Mouse (Mus musculus): ENCODE measurements around the gene Kirrel3. TPM values are rescaled to one million over a fixed set of nuclear protein-coding genes. Genes with fewer than 3 reads are reported as not detected.

Kirrel3 gene
- polyA plus RNA-seq, 1 experiment from 2014 or later = 2.2 TPM

DNA sequence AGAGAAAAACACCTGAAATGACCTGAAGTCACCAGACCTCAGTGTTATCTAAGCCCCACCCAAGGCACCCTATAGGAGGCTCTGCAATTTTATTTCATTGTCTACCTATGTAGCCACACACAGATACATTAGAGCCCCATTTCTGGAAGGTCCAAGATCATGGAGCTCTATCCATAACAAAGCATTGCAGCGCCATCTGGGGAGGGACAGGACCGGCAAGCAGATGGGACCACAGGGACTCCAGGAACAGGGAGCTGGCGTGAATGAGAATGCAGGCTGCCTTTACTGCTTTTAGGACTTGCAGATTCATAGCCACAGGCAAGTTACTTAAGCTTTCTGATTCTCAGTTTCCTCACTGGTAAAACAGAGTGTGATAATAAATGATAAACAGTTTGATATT lies 392.1 kb downstream of the Kirrel3 start:
- Histone ChIP-seq H3K27ac (no peak overlapping the region), H3K9me3 (replicated peaks) (no peaks in the 10 kb centered on the region), H3K36me3 (no peaks in the 10 kb centered on the region), H3K4me3 (no peak overlapping the region), H3K27me3 (ENCODE audit: low read depth, poor library complexity, severe bottlenecking) (no peaks in the 10 kb centered on the region), H3K4me1 (peaks cover 10% of the 10 kb centered on the region)
- DNase-seq (ENCODE audit: low spot score) = no peak
- WGBS = 69% methylated on average over 3 of the region's 3 CpGs

GRCm38 (mm10) chr9:34881750-34882149 lies 396.1 kb downstream of the Kirrel3 start:
- Histone ChIP-seq H3K27me3 (ENCODE audit: low read depth, poor library complexity, severe bottlenecking) (no peaks in the 10 kb centered on the region), H3K4me3 (no peak overlapping the region), H3K9me3 (replicated peaks) (no peaks in the 10 kb centered on the region), H3K4me1 (peaks cover 3% of the 10 kb centered on the region; the same call in 1 of the 2 replicates), H3K36me3 (no peaks in the 10 kb centered on the region), H3K27ac (no peak overlapping the region)
- WGBS = 19% methylated on average over 5 of the region's 5 CpGs
- no peak for DNase-seq (ENCODE audit: low spot score)

DNA sequence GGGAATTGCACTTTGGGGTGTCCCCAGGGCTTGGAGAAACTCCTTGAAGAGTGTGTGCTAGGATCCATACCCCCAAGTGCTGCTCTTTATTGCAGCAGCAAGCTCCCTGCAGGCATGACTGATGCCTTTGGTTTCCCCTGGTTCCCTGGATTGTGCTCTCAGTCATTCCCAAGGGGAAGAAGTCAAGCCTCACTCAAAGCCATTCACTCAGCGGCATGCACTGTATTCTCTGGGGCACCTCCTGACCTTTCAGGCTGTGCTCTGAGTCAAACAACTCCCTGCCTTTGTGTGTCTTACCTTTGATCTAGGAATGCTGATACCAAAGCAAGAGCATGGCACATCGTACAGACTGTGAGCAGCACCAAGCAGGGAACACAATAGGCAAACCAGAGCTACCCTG lies 396.5 kb downstream of the Kirrel3 start:
- H3K4me1 ChIP-seq = peaks cover 3% of the 10 kb centered on the region; the same call in 1 of the 2 replicates
- 15% methylated on average over 2 of the region's 2 CpGs for WGBS
- H3K36me3 ChIP-seq = no peaks in the 10 kb centered on the region
- H3K4me3 ChIP-seq = no peak overlapping the region
- no peak for DNase-seq (ENCODE audit: low spot score)
- H3K9me3 ChIP-seq (replicated peaks) = no peaks in the 10 kb centered on the region
- H3K27ac ChIP-seq = no peak overlapping the region
- no peaks in the 10 kb centered on the region for H3K27me3 ChIP-seq (ENCODE audit: low read depth, poor library complexity, severe bottlenecking)

DNA sequence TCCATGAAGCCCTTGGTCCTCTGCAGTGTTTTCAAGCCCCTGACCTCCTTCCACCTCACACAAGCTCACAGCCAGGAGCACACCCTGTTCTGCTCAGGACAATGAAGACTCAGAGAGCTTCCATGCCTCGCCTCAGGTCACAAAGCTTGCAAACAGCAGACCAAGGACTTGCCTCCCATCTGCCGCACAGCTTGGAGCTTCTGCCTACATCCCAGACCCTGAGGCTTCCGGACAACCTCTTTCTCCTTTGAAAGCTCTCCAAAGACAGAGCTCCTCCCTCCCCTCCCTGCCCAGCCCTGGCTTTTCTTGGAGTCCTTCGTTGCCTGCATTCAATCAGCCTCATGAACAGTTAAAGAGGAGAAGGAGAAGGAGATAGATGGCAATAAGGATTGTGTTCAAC lies 397.4 kb downstream of the Kirrel3 start:
- no peak for DNase-seq (ENCODE audit: low spot score)
- 30% methylated on average over 4 of the region's 4 CpGs for WGBS
- Histone ChIP-seq H3K36me3 (no peaks in the 10 kb centered on the region), H3K27me3 (ENCODE audit: low read depth, poor library complexity, severe bottlenecking) (no peaks in the 10 kb centered on the region), H3K9me3 (replicated peaks) (no peaks in the 10 kb centered on the region), H3K27ac (no peak overlapping the region), H3K4me3 (no peak overlapping the region), H3K4me1 (peaks cover 3% of the 10 kb centered on the region; the same call in 1 of the 2 replicates)

DNA sequence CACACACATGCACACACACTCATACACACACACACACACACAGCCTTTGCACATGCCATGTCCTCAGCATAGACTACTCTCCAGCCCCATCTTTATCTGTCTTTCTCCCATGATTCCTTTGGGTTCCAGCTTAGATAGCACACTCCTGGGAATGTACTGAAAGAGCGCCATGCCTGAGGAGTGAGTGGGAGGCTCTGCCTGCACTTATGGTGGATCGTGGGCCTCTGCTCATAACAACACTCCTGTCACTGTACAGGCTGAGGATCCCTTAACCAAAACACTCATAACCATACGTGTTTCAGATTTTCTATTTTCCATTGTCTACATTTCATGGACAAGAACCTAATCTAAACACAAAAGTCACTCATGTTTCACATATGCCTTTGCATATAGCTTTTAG lies 398.6 kb downstream of the Kirrel3 start:
- 90% methylated on average over 3 of the region's 3 CpGs for WGBS
- H3K27ac ChIP-seq = no peak overlapping the region
- DNase-seq (ENCODE audit: low spot score) = no peak
- H3K27me3 ChIP-seq (ENCODE audit: low read depth, poor library complexity, severe bottlenecking) = no peaks in the 10 kb centered on the region
- no peaks in the 10 kb centered on the region for H3K9me3 ChIP-seq (replicated peaks)
- H3K36me3 ChIP-seq = no peaks in the 10 kb centered on the region
- H3K4me1 ChIP-seq = peaks cover 3% of the 10 kb centered on the region; the same call in 1 of the 2 replicates
- H3K4me3 ChIP-seq = no peak overlapping the region

DNA sequence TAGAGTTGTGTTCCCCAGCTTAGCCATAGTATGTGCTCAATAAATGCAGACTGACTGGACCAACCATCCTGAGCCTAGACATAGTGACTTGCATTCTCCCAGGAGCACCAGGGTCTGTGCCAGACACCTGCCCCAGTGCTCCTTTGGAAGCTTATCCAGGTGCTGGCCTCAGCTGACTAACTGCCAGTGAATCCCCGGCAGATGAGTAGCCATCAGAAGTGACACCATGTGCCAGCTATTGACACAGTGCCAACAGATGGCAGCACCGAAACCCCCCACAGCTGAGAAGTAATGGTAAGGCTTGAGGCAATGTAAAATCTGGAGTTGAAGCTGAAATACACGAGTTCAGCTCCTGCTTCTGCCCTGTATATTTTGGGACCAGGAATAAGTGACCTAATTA lies 399.2 kb downstream of the Kirrel3 start:
- Histone ChIP-seq H3K27ac (no peak overlapping the region), H3K4me3 (no peak overlapping the region), H3K27me3 (ENCODE audit: low read depth, poor library complexity, severe bottlenecking) (no peaks in the 10 kb centered on the region), H3K36me3 (no peaks in the 10 kb centered on the region), H3K4me1 (peaks cover 3% of the 10 kb centered on the region; the same call in 1 of the 2 replicates), H3K9me3 (replicated peaks) (no peaks in the 10 kb centered on the region)
- WGBS = 86% methylated on average over 3 of the region's 3 CpGs
- DNase-seq (ENCODE audit: low spot score) = no peak

GRCm38 (mm10) chr9:34886746-34887145 lies 401.1 kb downstream of the Kirrel3 start:
- H3K27ac ChIP-seq = no peak overlapping the region
- DNase-seq (ENCODE audit: low spot score) = no peak
- H3K4me3 ChIP-seq = no peak overlapping the region
- H3K27me3 ChIP-seq (ENCODE audit: low read depth, poor library complexity, severe bottlenecking) = no peaks in the 10 kb centered on the region
- H3K36me3 ChIP-seq = no peaks in the 10 kb centered on the region
- H3K4me1 ChIP-seq = peaks cover 3% of the 10 kb centered on the region; the same call in 1 of the 2 replicates
- no peaks in the 10 kb centered on the region for H3K9me3 ChIP-seq (replicated peaks)
- 39% methylated on average over 5 of the region's 5 CpGs for WGBS

GRCm38 (mm10) chr9:34887196-34887595 lies 401.5 kb downstream of the Kirrel3 start:
- 36% methylated on average over 2 of the region's 2 CpGs for WGBS
- DNase-seq (ENCODE audit: low spot score) = no peak
- H3K9me3 ChIP-seq (replicated peaks) = no peaks in the 10 kb centered on the region

GRCm38 (mm10) chr9:34888298-34888697 lies 402.6 kb downstream of the Kirrel3 start:
- H3K27ac ChIP-seq = no peak overlapping the region
- 0 out of 2 replicates have a peak, but pooled peaks cover 3% of the 10 kb centered on the region for H3K4me1 ChIP-seq
- no peaks in the 10 kb centered on the region for H3K9me3 ChIP-seq (replicated peaks)
- no peak overlapping the region for H3K4me3 ChIP-seq
- H3K36me3 ChIP-seq = no peaks in the 10 kb centered on the region
- 92% methylated on average over 2 of the region's 2 CpGs for WGBS
- no peaks in the 10 kb centered on the region for H3K27me3 ChIP-seq (ENCODE audit: low read depth, poor library complexity, severe bottlenecking)
- no peak for DNase-seq (ENCODE audit: low spot score)

More at GRCm38 (mm10) chr9:34887196-34887595, 401.5 kb downstream of the Kirrel3 start:
- H3K4me3 ChIP-seq = no peak overlapping the region
- H3K4me1 ChIP-seq = peaks cover 3% of the 10 kb centered on the region; the same call in 1 of the 2 replicates
- no peak overlapping the region for H3K27ac ChIP-seq
- no peaks in the 10 kb centered on the region for H3K36me3 ChIP-seq
- H3K27me3 ChIP-seq (ENCODE audit: low read depth, poor library complexity, severe bottlenecking) = no peaks in the 10 kb centered on the region

GRCm38 (mm10) chr9:34901216-34901615 lies 415.5 kb downstream of the Kirrel3 start:
- Histone ChIP-seq H3K4me1 (peaks cover 11% of the 10 kb centered on the region), H3K36me3 (no peaks in the 10 kb centered on the region)
- 82% methylated on average over 4 of the region's 4 CpGs for whole genome bisulfite sequencing

GRCm38 (mm10) chr9:34901888-34902287 lies 416.2 kb downstream of the Kirrel3 start:
- Histone ChIP-seq H3K36me3 (no peaks in the 10 kb centered on the region), H3K27ac (no peak overlapping the region), H3K4me1 (peaks cover 11% of the 10 kb centered on the region), H3K4me3 (no peak overlapping the region), H3K27me3 (ENCODE audit: low read depth, poor library complexity, severe bottlenecking) (no peaks in the 10 kb centered on the region), H3K9me3 (replicated peaks) (no peaks in the 10 kb centered on the region)
- WGBS = 84% methylated on average over 2 of the region's 2 CpGs
- no peak for DNase-seq (ENCODE audit: low spot score)

More at GRCm38 (mm10) chr9:34901216-34901615, 415.5 kb downstream of the Kirrel3 start:
- Histone ChIP-seq H3K27ac (no peak overlapping the region), H3K9me3 (replicated peaks) (no peaks in the 10 kb centered on the region), H3K4me3 (no peak overlapping the region), H3K27me3 (ENCODE audit: low read depth, poor library complexity, severe bottlenecking) (no peaks in the 10 kb centered on the region)
- DNase-seq (ENCODE audit: low spot score) = no peak

- no peaks in the 10 kb centered on the region for H3K9me3 ChIP-seq (replicated peaks)
- H3K4me1 ChIP-seq = peaks cover 4% of the 10 kb centered on the region; the same call in 1 of the 2 replicates
- WGBS = 83% methylated on average over 6 of the region's 6 CpGs
- H3K4me3 ChIP-seq = no peak overlapping the region
- DNase-seq (ENCODE audit: low spot score) = no peak
- H3K36me3 ChIP-seq = no peaks in the 10 kb centered on the region
- no peaks in the 10 kb centered on the region for H3K27me3 ChIP-seq (ENCODE audit: low read depth, poor library complexity, severe bottlenecking)
- H3K27ac ChIP-seq = no peak overlapping the region
These were observed 419.5 kb downstream of the Kirrel3 start for GRCm38 (mm10) chr9:34905164-34905563.

GRCm38 (mm10) chr9:34908040-34908439 lies 422.3 kb downstream of the Kirrel3 start:
- H3K9me3 ChIP-seq (replicated peaks) = no peaks in the 10 kb centered on the region
- H3K4me3 ChIP-seq = no peak overlapping the region
- no peaks in the 10 kb centered on the region for H3K27me3 ChIP-seq (ENCODE audit: low read depth, poor library complexity, severe bottlenecking)
- no peak overlapping the region for H3K27ac ChIP-seq
- H3K4me1 ChIP-seq = 0 out of 2 replicates have a peak, but pooled peaks cover 4% of the 10 kb centered on the region
- WGBS = 75% methylated on average over 3 of the region's 3 CpGs
- H3K36me3 ChIP-seq = no peaks in the 10 kb centered on the region
- no peak for DNase-seq (ENCODE audit: low spot score)

DNA sequence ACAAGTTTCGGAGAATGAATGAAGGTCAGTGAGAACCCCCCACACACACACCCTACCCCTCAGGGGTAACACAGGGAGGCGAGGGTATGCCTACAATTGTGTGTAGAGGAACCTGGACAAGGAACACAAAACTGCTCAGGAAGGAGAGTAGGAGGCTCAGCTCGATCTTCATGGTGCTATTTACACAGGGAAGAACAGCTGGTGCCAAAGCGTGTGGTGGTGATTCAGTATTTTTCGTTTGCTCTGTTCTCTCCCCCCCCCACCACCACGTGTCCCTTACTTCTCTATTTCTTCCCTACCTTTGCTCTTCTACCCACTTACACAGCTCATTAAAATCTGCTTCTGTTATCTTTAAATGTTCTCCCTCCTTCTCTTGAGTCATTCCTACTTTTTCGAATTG lies 426.1 kb downstream of the Kirrel3 start:
- WGBS = 87% methylated on average over 7 of the region's 7 CpGs
- H3K36me3 ChIP-seq = no peaks in the 10 kb centered on the region
- no peaks in the 10 kb centered on the region for H3K27me3 ChIP-seq (ENCODE audit: low read depth, poor library complexity, severe bottlenecking)
- H3K27ac ChIP-seq = no peak overlapping the region
- no peak for DNase-seq (ENCODE audit: low spot score)
- H3K9me3 ChIP-seq (replicated peaks) = no peaks in the 10 kb centered on the region
- no peaks in the 10 kb centered on the region for H3K4me1 ChIP-seq
- H3K4me3 ChIP-seq = no peak overlapping the region
